Mouse (Mus musculus) kidney, postnatal 36 days (tissue): ENCODE measurements around the gene Nckap1.
"Not testable (repeated sequence)": the region's sequence is repeated elsewhere in the genome, so short reads cannot be mapped to it uniquely, and the experiment has no call there.

Experiments used
- DNase-seq, 2 experiments: peaks; one replicate each; pipeline ENCODE4 v3.0.0; 2021 to 2022; ENCODE audit warnings: mixed read lengths in 2 of 2

Gene Nckap1

GRCm38 (mm10) chr2:80559655-80560054 is 21.5 kb downstream of the Nckap1 start:
- DNase-seq = no peak

- no peak for DNase-seq
These were observed 26.7 kb downstream of the Nckap1 start for GRCm38 (mm10) chr2:80554442-80554841.

GRCm38 (mm10) chr2:80549704-80550103 is 31.5 kb downstream of the Nckap1 start:
- DNase-seq = no peak

- DNase-seq = no peak
These were observed 33.3 kb downstream of the Nckap1 start for GRCm38 (mm10) chr2:80547901-80548300.

GRCm38 (mm10) chr2:80542801-80543200 is 38.4 kb downstream of the Nckap1 start:
- no peak for DNase-seq

DNA sequence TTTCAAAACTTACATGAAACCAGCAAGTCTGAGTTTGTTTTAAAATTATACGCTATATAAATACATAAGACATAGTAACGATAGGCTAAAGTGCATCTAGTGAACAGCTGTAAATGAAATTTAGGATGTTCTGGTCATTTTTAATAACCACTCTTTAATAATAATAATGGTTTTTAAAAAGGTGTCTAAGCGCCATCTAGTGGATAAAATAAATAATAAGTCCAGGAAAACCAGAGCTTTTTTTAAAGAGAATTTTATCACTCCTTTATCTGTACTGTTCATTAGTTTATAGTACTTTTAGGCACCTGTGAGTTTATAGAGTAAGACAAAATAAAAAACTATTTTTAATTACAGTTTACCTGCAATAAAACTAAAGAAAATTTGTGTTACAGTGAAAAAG is 44.0 kb downstream of the Nckap1 start:
- no peak for DNase-seq

GRCm38 (mm10) chr2:80536608-80537007 is 44.6 kb downstream of the Nckap1 start:
- no peak for DNase-seq

- no peak for DNase-seq
These were observed 56.9 kb downstream of the Nckap1 start for GRCm38 (mm10) chr2:80524275-80524674.

DNA sequence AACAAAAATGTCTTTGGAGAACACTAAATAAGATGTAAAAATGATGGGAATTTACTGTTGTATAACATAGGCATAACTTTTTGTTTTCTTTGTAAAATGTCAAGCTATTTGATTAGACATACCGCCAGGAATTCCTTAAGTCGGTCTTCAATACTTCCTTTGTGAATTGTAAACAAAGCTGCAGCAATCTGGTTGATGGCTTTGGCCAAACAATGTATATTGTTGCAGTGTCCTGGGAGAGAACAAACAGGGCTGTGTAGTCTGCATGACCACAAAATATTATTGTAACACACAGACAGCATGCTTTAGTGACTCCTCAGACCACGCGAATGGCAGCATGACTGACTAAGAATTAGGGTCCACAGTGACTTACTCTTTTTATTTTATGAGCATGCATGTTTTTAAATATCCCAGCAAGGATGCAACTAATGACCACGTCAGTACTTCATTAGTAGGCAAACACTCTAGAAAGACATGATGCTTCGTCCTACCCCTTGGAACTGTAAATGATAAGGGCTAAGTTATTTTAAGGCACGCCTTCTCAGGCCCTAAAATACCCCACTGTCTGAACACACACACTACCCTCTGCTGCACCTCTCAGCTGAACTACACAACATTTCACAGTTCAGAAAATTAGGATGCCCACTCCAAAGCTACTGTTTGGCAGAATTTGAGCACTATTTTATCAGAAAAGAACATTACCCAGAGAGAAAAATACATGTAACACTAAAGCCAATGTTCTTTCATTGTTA is 75.0 kb downstream of the Nckap1 start:
- no peak for DNase-seq

DNA sequence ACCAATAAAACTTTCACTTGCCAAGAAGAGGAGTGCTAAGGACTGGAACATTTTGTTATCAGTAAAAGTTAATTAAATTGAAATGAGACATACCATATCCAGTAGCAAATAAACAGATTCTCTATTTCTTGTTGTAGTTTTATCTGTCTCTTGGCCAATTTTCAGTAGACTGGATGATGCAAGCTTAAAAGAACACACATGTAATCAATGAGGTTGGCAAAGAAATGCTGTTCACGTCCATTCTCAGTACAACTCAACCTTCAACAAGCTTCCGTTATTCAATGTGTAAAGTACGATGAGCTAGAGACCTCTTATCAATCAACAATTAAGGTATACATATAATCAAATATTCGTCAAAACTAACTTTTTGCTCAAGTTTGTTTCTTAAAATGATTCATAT is 79.0 kb downstream of the Nckap1 start:
- no peak for DNase-seq

DNA sequence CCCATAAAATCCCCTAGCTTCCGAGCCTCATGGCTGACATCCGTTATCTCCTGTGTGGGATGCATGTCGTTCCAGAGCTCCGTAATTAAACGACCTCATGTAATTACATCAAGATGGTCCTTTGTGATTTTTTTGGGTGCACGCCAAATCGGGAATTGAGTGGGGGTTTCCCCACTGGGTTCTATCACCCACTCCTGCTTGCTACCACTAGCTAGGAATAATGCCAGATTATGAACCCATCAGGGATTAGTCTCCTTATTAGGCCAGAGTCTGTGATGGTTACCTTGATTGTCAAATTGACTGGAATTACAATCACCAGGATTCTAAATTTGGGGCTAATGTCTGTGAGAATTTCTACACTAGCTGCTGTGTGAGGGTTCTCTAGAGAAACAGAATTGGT is 85.9 kb downstream of the Nckap1 start:
- not testable (repeated sequence) for DNase-seq

- no peak for DNase-seq
These were observed 94.3 kb downstream of the Nckap1 start for GRCm38 (mm10) chr2:80486851-80487250.

GRCm38 (mm10) chr2:80484951-80485350 is 96.2 kb downstream of the Nckap1 start:
- DNase-seq = no peak

- DNase-seq = peak in 1 of 2 experiments; percentile 56
These were observed 105.3 kb downstream of the Nckap1 start for GRCm38 (mm10) chr2:80475831-80476230.

- peak; percentile 11 to 28 for DNase-seq
These were observed 106.9 kb downstream of the Nckap1 start for GRCm38 (mm10) chr2:80474247-80474796.

GRCm38 (mm10) chr2:80465991-80466821 is 115.0 kb downstream of the Nckap1 start:
- no peak for DNase-seq

GRCm38 (mm10) chr2:80461827-80462226 is 119.4 kb downstream of the Nckap1 start:
- no peak for DNase-seq
